Mouse (Mus musculus) hindbrain, embryonic 10.5 days (tissue): ENCODE data around the gene Hand2. TPM values are rescaled to one million over a fixed set of nuclear protein-coding genes. Genes with fewer than 3 reads are reported as not detected.

ENCODE experiments used
- DNase-seq: peaks from one replicate; pipeline ENCODE4 v3.0.0-alpha.2; 2017; ENCODE audit warnings: low spot score
- H3K27ac ChIP-seq: fragments of 300-500 bp; sonication (generic); 2 replicates; pipeline ENCODE4 v1.5.1; 2016; ENCODE audit warnings: mild to moderate bottlenecking, moderate library complexity
- H3K27me3 ChIP-seq: fragments of 300-500 bp; sonication (generic); 2 replicates; pipeline ENCODE4 v1.6.1; 2016; ENCODE audit warnings: mild to moderate bottlenecking; ENCODE audit not compliant: poor library complexity, insufficient read depth, severe bottlenecking
- H3K36me3 ChIP-seq: fragments of 300-500 bp; sonication (generic); 2 replicates; pipeline ENCODE4 v1.6.1; 2016; ENCODE audit warnings: mild to moderate bottlenecking, moderate library complexity
- H3K4me1 ChIP-seq: fragments of 300-500 bp; sonication (generic); replicated peaks from 2 replicates; pipeline ENCODE4 v1.6.1; 2016; ENCODE audit warnings: mild to moderate bottlenecking
- H3K4me3 ChIP-seq: fragments of 300-500 bp; sonication (generic); 2 replicates; pipeline ENCODE4 v1.5.1; 2016; ENCODE audit warnings: mild to moderate bottlenecking, moderate library complexity
- H3K9me3 ChIP-seq: fragments of 300-500 bp; sonication (generic); 2 replicates; pipeline ENCODE4 v1.6.1; 2016; ENCODE audit warnings: mild to moderate bottlenecking, moderate library complexity
- WGBS: fragments of 180-500 bp; shearing (Covaris S2); methylation state at CpG from one replicate; pipeline ENCODE4 v1.1.7; 2016; 5-methylcytosine and 5-hydroxymethylcytosine counted together
- polyA plus RNA-seq: library from polyadenylated mRNA; unstranded; fragments of >200 nt; fragmentation: Nextera tagmentation; extraction: Ambion mirVana; gene quantifications from 2 replicates; pipeline ENCODE4 v1.2.1, GENCODE M21; 2016

The Hand2 gene
- 0.20 TPM in 1 of 2 replicates, not detected in the other for polyA plus RNA-seq

GRCm38 (mm10) chr8:57320851-57321743 is at the start of gene Hand2:
Gene Hand2, plus strand, starts transcription at chr8:57320983.
- H3K4me3 ChIP-seq = peak within 1 kb of the TSS; percentile 50
- peak; percentile 74 for DNase-seq
- WGBS = under 1% methylated on average over 83 of the region's 83 CpGs
- peaks cover 18% of the 10 kb centered on the region for H3K4me1 ChIP-seq
- H3K36me3 ChIP-seq = no peaks in the 10 kb centered on the region
- H3K27ac ChIP-seq = no peak within 1 kb of the TSS
- no peaks in the 10 kb centered on the region for H3K9me3 ChIP-seq
- H3K27me3 ChIP-seq = peaks cover 100% of the 10 kb centered on the region

- 77% methylated on average over 3 of the region's 3 CpGs for WGBS
- H3K4me3 ChIP-seq = no peak overlapping the region
- no peak for DNase-seq
- no peak overlapping the region for H3K27ac ChIP-seq
- no peaks in the 10 kb centered on the region for H3K4me1 ChIP-seq
- H3K9me3 ChIP-seq = no peaks in the 10 kb centered on the region
- H3K36me3 ChIP-seq = no peaks in the 10 kb centered on the region
- H3K27me3 ChIP-seq = no peaks in the 10 kb centered on the region
These were observed 47.7 kb upstream of the Hand2 start for GRCm38 (mm10) chr8:57273055-57273454.

- Histone ChIP-seq H3K27me3 (no peaks in the 10 kb centered on the region), H3K4me3 (no peak overlapping the region), H3K4me1 (no peaks in the 10 kb centered on the region), H3K27ac (no peak overlapping the region), H3K9me3 (no peaks in the 10 kb centered on the region), H3K36me3 (no peaks in the 10 kb centered on the region)
- 78% methylated on average over 4 of the region's 4 CpGs for WGBS
- no peak for DNase-seq
These were observed 27.3 kb upstream of the Hand2 start for GRCm38 (mm10) chr8:57293441-57293840.

- DNase-seq = no peak
- 47% methylated on average over 1 of the region's 1 CpGs for WGBS
- H3K9me3 ChIP-seq = no peaks in the 10 kb centered on the region
These were observed 17.3 kb upstream of the Hand2 start for GRCm38 (mm10) chr8:57303513-57303912.

GRCm38 (mm10) chr8:57304944-57305343 is 15.8 kb upstream of the Hand2 start:
- Histone ChIP-seq H3K4me1 (no peaks in the 10 kb centered on the region), H3K27ac (no peak overlapping the region), H3K9me3 (no peaks in the 10 kb centered on the region), H3K36me3 (no peaks in the 10 kb centered on the region), H3K4me3 (no peak overlapping the region), H3K27me3 (peaks cover 32% of the 10 kb centered on the region)
- DNase-seq = no peak
- 54% methylated on average over 11 of the region's 11 CpGs for WGBS

More at GRCm38 (mm10) chr8:57303513-57303912, 17.3 kb upstream of the Hand2 start:
- H3K4me3 ChIP-seq = no peak overlapping the region
- no peak overlapping the region for H3K27ac ChIP-seq
- H3K4me1 ChIP-seq = no peaks in the 10 kb centered on the region
- H3K27me3 ChIP-seq = peaks cover 17% of the 10 kb centered on the region
- no peaks in the 10 kb centered on the region for H3K36me3 ChIP-seq

GRCm38 (mm10) chr8:57306441-57306840 is 14.3 kb upstream of the Hand2 start:
- Histone ChIP-seq H3K27ac (no peak overlapping the region), H3K4me1 (no peaks in the 10 kb centered on the region), H3K4me3 (no peak overlapping the region), H3K9me3 (no peaks in the 10 kb centered on the region), H3K27me3 (peaks cover 47% of the 10 kb centered on the region), H3K36me3 (no peaks in the 10 kb centered on the region)
- WGBS = 32% methylated on average over 1 of the region's 1 CpGs
- no peak for DNase-seq

GRCm38 (mm10) chr8:57309844-57310485 is 10.8 kb upstream of the Hand2 start:
- H3K4me3 ChIP-seq = no peak overlapping the region
- H3K36me3 ChIP-seq = no peaks in the 10 kb centered on the region
- peaks cover 82% of the 10 kb centered on the region for H3K27me3 ChIP-seq
- no peak overlapping the region for H3K27ac ChIP-seq
- 2% methylated on average over 1 of the region's 1 CpGs for WGBS
- H3K4me1 ChIP-seq = peaks cover 11% of the 10 kb centered on the region
- no peaks in the 10 kb centered on the region for H3K9me3 ChIP-seq
- no peak for DNase-seq

GRCm38 (mm10) chr8:57312031-57312981 is 8.5 kb upstream of the Hand2 start:
- peak; percentile 48 for DNase-seq
- peak overlapping the region; percentile 38 for H3K4me3 ChIP-seq
- peaks cover 99% of the 10 kb centered on the region for H3K27me3 ChIP-seq
- no peaks in the 10 kb centered on the region for H3K36me3 ChIP-seq
- no peaks in the 10 kb centered on the region for H3K9me3 ChIP-seq
- H3K27ac ChIP-seq = no peak overlapping the region
- WGBS = under 1% methylated on average over 30 of the region's 30 CpGs
- peaks cover 11% of the 10 kb centered on the region for H3K4me1 ChIP-seq

GRCm38 (mm10) chr8:57313583-57313982 is 7.2 kb upstream of the Hand2 start:
- peaks cover 100% of the 10 kb centered on the region for H3K27me3 ChIP-seq
- no peak overlapping the region for H3K4me3 ChIP-seq
- DNase-seq = no peak
- H3K9me3 ChIP-seq = no peaks in the 10 kb centered on the region
- H3K4me1 ChIP-seq = peaks cover 11% of the 10 kb centered on the region
- WGBS = 2% methylated on average over 10 of the region's 10 CpGs
- H3K27ac ChIP-seq = no peak overlapping the region
- H3K36me3 ChIP-seq = no peaks in the 10 kb centered on the region

- no peaks in the 10 kb centered on the region for H3K9me3 ChIP-seq
- H3K27me3 ChIP-seq = peaks cover 100% of the 10 kb centered on the region
- peaks cover 11% of the 10 kb centered on the region for H3K4me1 ChIP-seq
- no peak overlapping the region for H3K4me3 ChIP-seq
- under 1% methylated on average over 10 of the region's 10 CpGs for WGBS
- DNase-seq = peak; percentile 52
- H3K27ac ChIP-seq = no peak overlapping the region
- H3K36me3 ChIP-seq = no peaks in the 10 kb centered on the region
These were observed 6.6 kb upstream of the Hand2 start for GRCm38 (mm10) chr8:57314216-57314615.

GRCm38 (mm10) chr8:57315471-57315870 is 5.3 kb upstream of the Hand2 start:
- no peak overlapping the region for H3K4me3 ChIP-seq
- no peak for DNase-seq
- no peaks in the 10 kb centered on the region for H3K9me3 ChIP-seq
- H3K4me1 ChIP-seq = peaks cover 12% of the 10 kb centered on the region
- H3K36me3 ChIP-seq = no peaks in the 10 kb centered on the region
- H3K27me3 ChIP-seq = peaks cover 100% of the 10 kb centered on the region
- 7% methylated on average over 3 of the region's 3 CpGs for WGBS
- H3K27ac ChIP-seq = no peak overlapping the region

- Histone ChIP-seq H3K4me3 (no peak overlapping the region), H3K27ac (no peak overlapping the region)
- DNase-seq = no peak
These were observed 3.7 kb upstream of the Hand2 start for GRCm38 (mm10) chr8:57317107-57317506.

More at GRCm38 (mm10) chr8:57317107-57317506, 3.7 kb upstream of the Hand2 start:
- no peaks in the 10 kb centered on the region for H3K36me3 ChIP-seq
- no peaks in the 10 kb centered on the region for H3K9me3 ChIP-seq
- H3K27me3 ChIP-seq = peaks cover 100% of the 10 kb centered on the region
- peaks cover 28% of the 10 kb centered on the region for H3K4me1 ChIP-seq
